Mouse (Mus musculus): ENCODE results near the gene Ush2a. TPM values are rescaled to one million over a fixed set of nuclear protein-coding genes. Genes with fewer than 3 reads are reported as not detected.

Ush2a gene
- total RNA-seq, 2 experiments from 2014 or later: 0.29 to 0.36 TPM

- no peak for DNase-seq
Observed at GRCm38 (mm10) chr1:189012846-189013586, 751.2 kb downstream of the Ush2a start.

- DNase-seq: no peak
Observed at GRCm38 (mm10) chr1:189013587-189013921, 751.7 kb downstream of the Ush2a start.

Data from heart, postnatal 4 days (tissue).